Mouse (Mus musculus) forebrain, embryonic 10.5 days (tissue): ENCODE data around the gene Mrpl52. TPM values are rescaled to one million over a fixed set of nuclear protein-coding genes. Genes with fewer than 3 reads are reported as not detected.

Source experiments
- DNase-seq: peaks from one replicate; pipeline ENCODE4 v3.0.0-alpha.2; 2017; ENCODE audit warnings: low spot score; ENCODE audit errors: extremely low spot score
- H3K27ac ChIP-seq: fragments of 300-500 bp; sonication (generic); 2 replicates; pipeline ENCODE4 v1.5.1; 2016; ENCODE audit warnings: mild to moderate bottlenecking
- H3K27me3 ChIP-seq: fragments of 300-500 bp; sonication (generic); 2 replicates; pipeline ENCODE4 v1.6.1; 2016; ENCODE audit warnings: mild to moderate bottlenecking; ENCODE audit not compliant: poor library complexity, severe bottlenecking
- H3K36me3 ChIP-seq: fragments of 300-500 bp; sonication (generic); replicated peaks from 2 replicates; pipeline ENCODE4 v1.6.1; 2016; ENCODE audit warnings: mild to moderate bottlenecking, moderate library complexity
- H3K4me1 ChIP-seq: fragments of 300-500 bp; sonication (generic); 2 replicates; pipeline ENCODE4 v1.6.1; 2016
- H3K4me3 ChIP-seq: fragments of 300-500 bp; sonication (generic); 2 replicates; pipeline ENCODE4 v1.5.1; 2016; ENCODE audit warnings: mild to moderate bottlenecking, moderate library complexity
- H3K9me3 ChIP-seq: fragments of 300-500 bp; sonication (generic); 2 replicates; pipeline ENCODE4 v1.6.1; 2016; ENCODE audit warnings: mild to moderate bottlenecking, moderate library complexity
- WGBS: fragments of 180-500 bp; shearing (Covaris S2); methylation state at CpG from one replicate; pipeline ENCODE4 v1.1.7; 2016; 5-methylcytosine and 5-hydroxymethylcytosine counted together
- polyA plus RNA-seq: library from polyadenylated mRNA; unstranded; fragments of >200 nt; fragmentation: Nextera tagmentation; extraction: Ambion mirVana; gene quantifications from 2 replicates; pipeline ENCODE4 v1.2.1, GENCODE M21; 2016

Gene Mrpl52
- polyA plus RNA-seq, 1 experiment from 2014 or later = 200 TPM

- Histone ChIP-seq H3K36me3 (peaks cover 36% of the 10 kb centered on the region), H3K4me1 (peaks cover 47% of the 10 kb centered on the region), H3K27ac (peak overlapping the region; percentile 51), H3K27me3 (no peaks in the 10 kb centered on the region), H3K4me3 (no peak overlapping the region), H3K9me3 (no peaks in the 10 kb centered on the region)
- no peak for DNase-seq
- WGBS = 39% methylated on average over 3 of the region's 3 CpGs
Measured at GRCm38 (mm10) chr14:54443196-54443595, 16.5 kb downstream of the Mrpl52 start.

- H3K27ac ChIP-seq = peak overlapping the region; percentile 45
- no peak overlapping the region for H3K4me3 ChIP-seq
- 61% methylated on average over 15 of the region's 15 CpGs for WGBS
- H3K4me1 ChIP-seq = peaks cover 46% of the 10 kb centered on the region
- H3K9me3 ChIP-seq = no peaks in the 10 kb centered on the region
- no peaks in the 10 kb centered on the region for H3K27me3 ChIP-seq
- DNase-seq = no peak
- H3K36me3 ChIP-seq = peaks cover 28% of the 10 kb centered on the region
Measured at GRCm38 (mm10) chr14:54443712-54444618, 17.3 kb downstream of the Mrpl52 start.

GRCm38 (mm10) chr14:54445476-54445875 lies 18.8 kb downstream of the Mrpl52 start:
- DNase-seq = no peak
- 56% methylated on average over 3 of the region's 3 CpGs for WGBS
- Histone ChIP-seq H3K4me3 (no peak overlapping the region), H3K27ac (no peak overlapping the region; the same call in 1 of the 2 replicates), H3K4me1 (peaks cover 35% of the 10 kb centered on the region), H3K36me3 (peaks cover 13% of the 10 kb centered on the region), H3K27me3 (no peaks in the 10 kb centered on the region), H3K9me3 (no peaks in the 10 kb centered on the region)

- H3K27me3 ChIP-seq = peaks cover 7% of the 10 kb centered on the region; the same call in 1 of the 2 replicates
- no peak for DNase-seq
- H3K9me3 ChIP-seq = no peaks in the 10 kb centered on the region
- H3K4me1 ChIP-seq = peaks cover 6% of the 10 kb centered on the region; the same call in 1 of the 2 replicates
- WGBS = 93% methylated on average over 9 of the region's 9 CpGs
- H3K36me3 ChIP-seq = no peaks in the 10 kb centered on the region
- no peak overlapping the region for H3K4me3 ChIP-seq
- no peak overlapping the region for H3K27ac ChIP-seq
Measured at GRCm38 (mm10) chr14:54453566-54453965, 26.9 kb downstream of the Mrpl52 start.

DNA sequence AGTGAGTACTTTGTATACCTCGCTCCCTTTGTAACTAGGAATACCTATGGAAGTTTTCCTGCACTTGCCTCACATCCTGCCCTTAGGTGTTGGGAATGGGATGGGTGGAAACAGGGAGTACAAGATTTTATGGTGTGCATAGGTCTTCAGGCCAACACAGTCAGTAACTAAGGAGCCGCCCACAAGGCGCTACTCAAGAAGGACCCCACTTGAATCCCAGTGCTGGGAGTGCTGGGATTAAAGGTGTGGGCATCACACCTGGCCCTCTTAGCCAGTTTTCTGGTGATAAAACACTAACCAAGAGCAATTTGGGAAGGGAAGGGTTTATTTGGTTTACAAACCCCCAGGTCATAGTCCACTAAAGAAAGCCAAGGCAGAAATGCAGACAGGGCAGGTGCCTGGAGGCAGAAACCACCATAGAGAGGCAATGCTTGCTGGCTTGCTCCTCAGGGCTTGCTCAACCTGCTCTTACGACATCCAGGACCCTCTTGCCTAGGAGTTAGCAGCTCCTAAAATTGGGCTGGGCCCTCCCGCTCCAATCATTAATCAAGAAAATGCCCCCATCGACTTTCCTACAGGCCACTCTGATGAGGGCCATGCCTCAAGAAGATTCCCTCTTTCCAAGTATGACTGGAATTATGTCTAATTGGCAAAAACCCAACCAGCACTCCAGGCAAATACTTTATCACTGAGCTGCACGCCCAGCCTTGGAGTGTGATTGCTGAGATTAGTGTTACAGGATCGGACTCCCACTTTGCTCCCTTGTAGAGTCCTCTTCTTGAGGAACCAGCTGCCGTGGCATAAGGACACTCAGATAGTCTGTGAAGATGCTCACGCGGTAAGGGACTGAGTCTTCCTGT lies 28.2 kb downstream of the Mrpl52 start:
- Histone ChIP-seq H3K27ac (no peak overlapping the region), H3K27me3 (peaks cover 7% of the 10 kb centered on the region; the same call in 1 of the 2 replicates), H3K36me3 (no peaks in the 10 kb centered on the region), H3K4me1 (no peaks in the 10 kb centered on the region), H3K9me3 (no peaks in the 10 kb centered on the region), H3K4me3 (no peak overlapping the region)
- WGBS = 87% methylated on average over 11 of the region's 11 CpGs
- DNase-seq = no peak

DNA sequence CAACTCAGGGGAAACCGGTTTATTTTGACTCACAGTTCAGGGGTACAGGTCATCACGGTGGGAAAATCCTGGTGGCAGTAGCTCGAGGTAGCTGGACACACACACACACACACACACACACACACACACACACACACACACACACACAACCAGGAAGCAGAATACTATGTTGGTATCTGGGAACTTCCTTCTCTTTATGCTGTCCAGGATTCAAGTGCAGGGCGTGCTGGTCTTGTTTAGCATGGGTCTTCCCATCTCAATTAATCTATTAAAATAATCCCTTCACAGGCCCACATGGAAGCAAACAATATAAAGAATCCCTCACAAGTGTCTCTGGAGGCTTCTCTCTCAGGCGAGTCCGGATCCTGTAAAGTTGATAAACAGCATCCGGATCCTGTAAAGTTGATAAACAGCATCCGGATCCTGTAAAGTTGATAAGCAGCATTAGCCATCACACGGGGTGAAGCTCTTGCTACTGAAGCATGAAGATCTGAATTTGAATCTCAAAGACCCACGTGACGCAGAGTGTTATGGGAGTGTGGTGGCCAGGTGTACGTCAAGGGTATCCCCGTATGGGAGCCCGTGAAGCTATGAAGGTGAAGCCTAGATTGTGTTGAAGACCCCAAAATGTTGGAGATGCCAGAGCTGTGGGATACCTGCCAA lies 31.3 kb downstream of the Mrpl52 start:
- H3K36me3 ChIP-seq = no peaks in the 10 kb centered on the region
- DNase-seq = no peak
- H3K27me3 ChIP-seq = no peaks in the 10 kb centered on the region
- no peaks in the 10 kb centered on the region for H3K9me3 ChIP-seq
- H3K27ac ChIP-seq = no peak overlapping the region
- H3K4me3 ChIP-seq = no peak overlapping the region
- no peaks in the 10 kb centered on the region for H3K4me1 ChIP-seq
- 91% methylated on average over 14 of the region's 14 CpGs for WGBS

- WGBS = 90% methylated on average over 4 of the region's 4 CpGs
- Histone ChIP-seq H3K9me3 (no peaks in the 10 kb centered on the region), H3K27ac (no peak overlapping the region), H3K4me3 (no peak overlapping the region), H3K27me3 (no peaks in the 10 kb centered on the region), H3K36me3 (peaks cover 3% of the 10 kb centered on the region; the same call in 1 of the 2 replicates), H3K4me1 (peaks cover 22% of the 10 kb centered on the region)
- DNase-seq = no peak
Measured at GRCm38 (mm10) chr14:54462146-54462545, 35.4 kb downstream of the Mrpl52 start.

DNA sequence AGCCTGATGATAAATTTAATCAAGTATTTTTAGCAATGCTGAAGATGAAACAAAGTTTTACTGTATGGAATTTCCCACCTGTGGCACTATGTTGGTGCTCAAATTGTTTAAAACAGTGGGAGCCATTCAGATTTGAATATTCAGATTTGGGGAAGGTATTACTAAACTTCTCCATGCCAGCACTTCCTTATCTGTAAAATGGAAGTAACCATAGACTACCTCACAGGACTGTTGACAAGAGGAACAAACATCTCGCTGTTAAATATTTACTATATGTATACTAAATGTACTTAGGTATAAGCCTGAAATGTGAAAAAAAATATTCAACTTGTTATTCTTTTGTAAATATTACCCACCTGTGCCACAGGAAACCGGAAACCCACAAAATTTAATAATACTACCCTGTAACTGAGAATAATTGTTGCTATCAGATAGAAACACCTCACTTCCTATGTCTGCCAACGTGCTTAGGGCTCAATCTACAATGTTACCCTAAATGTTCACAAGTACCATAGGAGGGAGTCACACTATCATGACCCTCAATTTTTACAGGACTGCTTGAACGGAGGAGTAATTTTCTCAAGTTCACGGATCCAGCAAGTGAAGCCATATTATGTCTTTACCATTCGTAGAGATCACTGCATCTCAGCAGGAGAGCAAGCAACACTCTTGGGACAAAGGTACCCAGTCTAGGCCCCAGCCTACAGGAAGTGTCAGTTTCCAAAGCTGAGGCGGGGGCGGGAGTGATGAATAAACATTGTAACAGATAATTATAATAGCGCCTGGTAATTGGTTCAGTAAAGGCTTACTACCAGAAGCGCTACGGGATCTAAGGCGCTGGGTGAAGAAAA lies 36.6 kb downstream of the Mrpl52 start:
- no peak for DNase-seq
- WGBS = 16% methylated on average over 12 of the region's 12 CpGs
- H3K27ac ChIP-seq = peak overlapping the region; percentile 86
- no peaks in the 10 kb centered on the region for H3K27me3 ChIP-seq
- H3K36me3 ChIP-seq = peaks cover 15% of the 10 kb centered on the region
- no peaks in the 10 kb centered on the region for H3K9me3 ChIP-seq
- peak overlapping the region; percentile 89 for H3K4me3 ChIP-seq
- peaks cover 31% of the 10 kb centered on the region for H3K4me1 ChIP-seq

GRCm38 (mm10) chr14:54463959-54464292 lies 37.2 kb downstream of the Mrpl52 start, which contains the start of gene Lrp10:
Lrp10 (plus strand) TSS chr14:54464137.
- peak; percentile 89 for DNase-seq
- Histone ChIP-seq H3K27ac (peak within 1 kb of the TSS; percentile 86), H3K4me3 (peak within 1 kb of the TSS; percentile 89), H3K36me3 (peaks cover 21% of the 10 kb centered on the region), H3K9me3 (no peaks in the 10 kb centered on the region), H3K4me1 (peaks cover 31% of the 10 kb centered on the region), H3K27me3 (no peaks in the 10 kb centered on the region)
- WGBS = under 1% methylated on average over 35 of the region's 35 CpGs

GRCm38 (mm10) chr14:54464293-54465005 lies 37.7 kb downstream of the Mrpl52 start:
- Histone ChIP-seq H3K36me3 (peaks cover 26% of the 10 kb centered on the region), H3K27ac (peak overlapping the region; percentile 86), H3K9me3 (no peaks in the 10 kb centered on the region), H3K27me3 (no peaks in the 10 kb centered on the region), H3K4me1 (peaks cover 31% of the 10 kb centered on the region), H3K4me3 (peak overlapping the region; percentile 89)
- DNase-seq = peak; percentile 73
- under 1% methylated on average over 57 of the region's 57 CpGs for WGBS

GRCm38 (mm10) chr14:54471467-54471866 lies 44.8 kb downstream of the Mrpl52 start:
- 91% methylated on average over 2 of the region's 2 CpGs for WGBS
- no peak overlapping the region for H3K4me3 ChIP-seq
- no peaks in the 10 kb centered on the region for H3K9me3 ChIP-seq
- peaks cover 40% of the 10 kb centered on the region for H3K36me3 ChIP-seq
- H3K4me1 ChIP-seq = peaks cover 25% of the 10 kb centered on the region
- DNase-seq = no peak
- no peak overlapping the region for H3K27ac ChIP-seq
- H3K27me3 ChIP-seq = peaks cover 12% of the 10 kb centered on the region
